Mouse (Mus musculus) G1E (cell line): ENCODE data around the gene 9130230L23Rik.

ENCODE experiments used
- CTCF ChIP-seq: IDR thresholded peaks from 2 replicates; pipeline ENCODE4 v1.5.1; 2012; ENCODE audit warnings: low read depth, low read length, inconsistent platforms, mixed read lengths
- GATA1 ChIP-seq: IDR thresholded peaks from 2 replicates; pipeline ENCODE4 v1.6.1; 2012; ENCODE audit warnings: borderline replicate concordance, low read length, inconsistent platforms, mixed read lengths

GRCm38 (mm10) chr5:66042651-66043340, 38.7 kb upstream of the 9130230L23Rik start:
- no peak for TF ChIP-seq CTCF
- TF ChIP-seq GATA1, result no peak
